Mouse (Mus musculus) forebrain, embryonic 11.5 days (tissue): ENCODE measurements around the gene Dmwd. TPM values are rescaled to one million over a fixed set of nuclear protein-coding genes. Genes with fewer than 3 reads are reported as not detected.

Experiments used
- ATAC-seq: fragments of 200-750 bp; cut with Nextera tagmentation; replicated peaks from 2 replicates; pipeline ENCODE4 v1.8.0; 2017; ENCODE audit warnings: moderate TSS enrichment; ENCODE audit not compliant: low FRiP score
- DNase-seq: peaks from one replicate; pipeline ENCODE4 v3.0.0-alpha.2; 2017; ENCODE audit warnings: low spot score
- H3K27ac ChIP-seq: fragments of 300-500 bp; sonication (generic); 2 replicates; pipeline ENCODE4 v1.5.1; 2014; ENCODE audit warnings: low read depth, low read length
- H3K27me3 ChIP-seq: fragments of 300-500 bp; sonication (generic); 2 replicates; pipeline ENCODE4 v1.6.1; 2014; ENCODE audit warnings: mild to moderate bottlenecking, low read length, mixed read lengths; ENCODE audit not compliant: control insufficient read depth, insufficient read depth
- H3K36me3 ChIP-seq: fragments of 300-500 bp; sonication (generic); 2 replicates; pipeline ENCODE4 v1.6.1; 2014; ENCODE audit warnings: mild to moderate bottlenecking, low read length, moderate library complexity, mixed read lengths; ENCODE audit not compliant: control insufficient read depth, insufficient read depth
- H3K4me1 ChIP-seq: fragments of 300-500 bp; sonication (generic); replicated peaks from 2 replicates; pipeline ENCODE4 v1.6.1; 2014; ENCODE audit warnings: low read length, mixed read lengths; ENCODE audit not compliant: control insufficient read depth, insufficient read depth
- H3K4me2 ChIP-seq: fragments of 300-500 bp; sonication (generic); 2 replicates; pipeline ENCODE4 v1.6.1; 2014; ENCODE audit warnings: low read depth, mild to moderate bottlenecking, low read length, moderate library complexity, mixed read lengths; ENCODE audit not compliant: severe bottlenecking
- H3K4me3 ChIP-seq: fragments of 300-500 bp; sonication (generic); 2 replicates; pipeline ENCODE4 v1.5.1; 2014; ENCODE audit warnings: low read depth, low read length
- H3K9ac ChIP-seq: fragments of 300-500 bp; sonication (generic); 2 replicates; pipeline ENCODE4 v1.6.1; 2014; ENCODE audit warnings: low read length
- H3K9me3 ChIP-seq: fragments of 300-500 bp; sonication (generic); 2 replicates; pipeline ENCODE4 v1.6.1; 2016; ENCODE audit warnings: low read length, mixed read lengths; ENCODE audit not compliant: control insufficient read depth
- WGBS: fragments of 180-500 bp; shearing (Covaris S2); extraction: QIAGEN DNeasy Blood & Tissue Kit; methylation state at CpG from one replicate; pipeline ENCODE4 v1.1.7; 2014; 5-methylcytosine and 5-hydroxymethylcytosine counted together
- polyA plus RNA-seq: library from polyadenylated mRNA; unstranded; fragments of >200 nt; fragmentation: Nextera tagmentation; extraction: Ambion mirVana; gene quantifications from 2 replicates; pipeline ENCODE4 v1.2.1, GENCODE M21; 2014

Gene Dmwd
- polyA plus RNA-seq, 1 experiment from 2014 or later: 20.9 TPM

GRCm38 (mm10) chr7:19103741-19104140 is 27.7 kb downstream of the Dmwd start:
- no peak overlapping the region for H3K27ac ChIP-seq
- no peaks in the 10 kb centered on the region for H3K36me3 ChIP-seq
- ATAC-seq (no peak), DNase-seq (no peak)
- H3K9me3 ChIP-seq: no peaks in the 10 kb centered on the region
- H3K4me2 ChIP-seq: no peak overlapping the region
- H3K4me3 ChIP-seq: no peak overlapping the region
- no peaks in the 10 kb centered on the region for H3K4me1 ChIP-seq
- no peaks in the 10 kb centered on the region for H3K27me3 ChIP-seq
- no peak overlapping the region for H3K9ac ChIP-seq

- DNase-seq (no peak), ATAC-seq (no peak)
- Histone ChIP-seq H3K4me1 (no peaks in the 10 kb centered on the region), H3K4me2 (no peak overlapping the region), H3K36me3 (no peaks in the 10 kb centered on the region), H3K4me3 (no peak overlapping the region), H3K27me3 (no peaks in the 10 kb centered on the region), H3K9ac (no peak overlapping the region), H3K27ac (no peak overlapping the region), H3K9me3 (no peaks in the 10 kb centered on the region)
- 87% methylated on average over 2 of the region's 2 CpGs for WGBS
These were observed 28.5 kb downstream of the Dmwd start for GRCm38 (mm10) chr7:19104486-19104885.

GRCm38 (mm10) chr7:19107436-19107835 is 31.4 kb downstream of the Dmwd start:
- 71% methylated on average over 3 of the region's 3 CpGs for WGBS
- Histone ChIP-seq H3K9ac (no peak overlapping the region), H3K4me2 (no peak overlapping the region), H3K27ac (no peak overlapping the region), H3K4me1 (no peaks in the 10 kb centered on the region), H3K36me3 (no peaks in the 10 kb centered on the region), H3K4me3 (no peak overlapping the region), H3K9me3 (no peaks in the 10 kb centered on the region), H3K27me3 (no peaks in the 10 kb centered on the region)
- no peak for ATAC-seq
- no peak for DNase-seq

- Histone ChIP-seq H3K4me2 (no peak overlapping the region), H3K27me3 (no peaks in the 10 kb centered on the region), H3K4me1 (no peaks in the 10 kb centered on the region), H3K36me3 (no peaks in the 10 kb centered on the region), H3K4me3 (no peak overlapping the region), H3K27ac (no peak overlapping the region), H3K9me3 (no peaks in the 10 kb centered on the region), H3K9ac (no peak overlapping the region)
- DNase-seq (no peak), ATAC-seq (no peak)
- 81% methylated on average over 1 of the region's 1 CpGs for WGBS
These were observed 33.5 kb downstream of the Dmwd start for GRCm38 (mm10) chr7:19109565-19109964.

- Histone ChIP-seq H3K4me3 (peak within 1 kb of the TSS; percentile 12; the same call in 1 of the 2 replicates), H3K4me1 (peaks cover 7% of the 10 kb centered on the region; the same call in 1 of the 2 replicates), H3K9ac (no peak within 1 kb of the TSS), H3K4me2 (peak within 1 kb of the TSS; percentile 24; the same call in 1 of the 2 replicates), H3K27ac (no peak within 1 kb of the TSS), H3K9me3 (peaks cover 11% of the 10 kb centered on the region; the same call in 1 of the 2 replicates), H3K36me3 (no peaks in the 10 kb centered on the region), H3K27me3 (peaks cover 6% of the 10 kb centered on the region)
- peak; percentile 42 for ATAC-seq
- WGBS: 18% methylated on average over 64 of the region's 64 CpGs
- peak; percentile 84 for DNase-seq
These were observed 42.2 kb downstream of the Dmwd start, which contains the start of gene Gm4969 for GRCm38 (mm10) chr7:19118028-19118771. Gm4969 (minus strand) TSS chr7:19118368.

GRCm38 (mm10) chr7:19119083-19119482 is 43.1 kb downstream of the Dmwd start:
- H3K36me3 ChIP-seq: no peaks in the 10 kb centered on the region
- DNase-seq (no peak), ATAC-seq (peak; percentile 44)
- H3K4me3 ChIP-seq: peak overlapping the region; percentile 75; the same call in 1 of the 2 replicates
- H3K4me1 ChIP-seq: peaks cover 7% of the 10 kb centered on the region; the same call in 1 of the 2 replicates
- H3K4me2 ChIP-seq: no peak overlapping the region
- H3K27me3 ChIP-seq: peaks cover 6% of the 10 kb centered on the region
- 94% methylated on average over 8 of the region's 8 CpGs for WGBS
- H3K27ac ChIP-seq: no peak overlapping the region
- peaks cover 11% of the 10 kb centered on the region; the same call in 1 of the 2 replicates for H3K9me3 ChIP-seq
- no peak overlapping the region for H3K9ac ChIP-seq

GRCm38 (mm10) chr7:19119631-19120429 is 43.8 kb downstream of the Dmwd start, which contains the start of gene Fbxo46:
Fbxo46 (plus strand) TSS chr7:19119859.
- H3K36me3 ChIP-seq: no peaks in the 10 kb centered on the region
- H3K9me3 ChIP-seq: peaks cover 11% of the 10 kb centered on the region; the same call in 1 of the 2 replicates
- peaks cover 6% of the 10 kb centered on the region for H3K27me3 ChIP-seq
- no peak within 1 kb of the TSS for H3K27ac ChIP-seq
- DNase-seq: peak; percentile 94
- H3K9ac ChIP-seq: peak within 1 kb of the TSS; percentile 77
- H3K4me3 ChIP-seq: peak within 1 kb of the TSS; percentile 75
- H3K4me2 ChIP-seq: peak within 1 kb of the TSS; percentile 81
- WGBS: 3% methylated on average over 34 of the region's 34 CpGs
- ATAC-seq: peak; percentile 95
- H3K4me1 ChIP-seq: peaks cover 7% of the 10 kb centered on the region; the same call in 1 of the 2 replicates

GRCm38 (mm10) chr7:19121686-19122085 is 45.7 kb downstream of the Dmwd start:
- H3K27me3 ChIP-seq: peaks cover 6% of the 10 kb centered on the region
- no peak overlapping the region for H3K4me3 ChIP-seq
- 94% methylated on average over 4 of the region's 4 CpGs for WGBS
- peaks cover 11% of the 10 kb centered on the region; the same call in 1 of the 2 replicates for H3K9me3 ChIP-seq
- H3K27ac ChIP-seq: no peak overlapping the region
- peaks cover 7% of the 10 kb centered on the region; the same call in 1 of the 2 replicates for H3K4me1 ChIP-seq
- DNase-seq (no peak), ATAC-seq (no peak)
- no peaks in the 10 kb centered on the region for H3K36me3 ChIP-seq
- no peak overlapping the region for H3K4me2 ChIP-seq
- no peak overlapping the region for H3K9ac ChIP-seq
